In the genomic region with DNA sequence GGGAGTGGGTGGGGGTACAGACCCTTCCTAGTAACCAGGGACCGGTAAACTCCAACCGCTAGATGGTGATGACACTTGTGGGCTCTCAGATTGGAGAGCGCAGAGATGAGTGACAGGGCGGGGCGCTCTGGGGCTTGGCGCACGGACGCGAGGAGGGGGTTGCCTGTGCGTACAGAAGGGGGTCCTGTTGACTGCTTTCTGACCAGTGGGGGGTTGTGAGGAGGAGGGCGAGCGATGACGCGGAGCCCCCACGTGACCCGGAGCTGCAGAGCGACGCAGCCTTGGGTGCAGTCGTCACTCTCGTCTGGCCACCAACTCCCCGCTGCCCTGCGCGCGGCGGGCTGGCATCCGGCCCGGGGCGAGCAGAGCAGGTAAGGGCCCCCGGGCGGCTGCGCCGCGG, we compare ENCODE assay signal across 8 mouse cellular contexts. TPM values are rescaled to one million over a fixed set of nuclear protein-coding genes. Genes with fewer than 3 reads are reported as not detected.
DNase-seq lines count a peak whose midpoint lies in the region; ATAC-seq and TF ChIP-seq lines count a peak whose summit lies in the region.

Armcx4 (plus strand) TSS at position 253 of the 400 bp plus-strand sequence.

- H3K36me3 ChIP-seq in ES-Bruce4 (ENCODE audit: control insufficient read depth, insufficient read depth, low read length, poor library complexity, severe bottlenecking) (peaks cover 2% of the 10 kb centered on the region; the same call in 1 of the 2 replicates), myocyte (ENCODE audit: control insufficient read depth, insufficient read depth) (peaks cover 3% of the 10 kb centered on the region)
- peaks cover 30% of the 10 kb centered on the region for H3K36me3 ChIP-seq in forebrain, embryonic 13.5 days (ENCODE audit: poor library complexity, severe bottlenecking)
- H3K36me3 ChIP-seq in heart, embryonic 16.5 days (ENCODE audit: control insufficient read depth, insufficient read depth), result peaks cover 4% of the 10 kb centered on the region; the same call in 1 of the 2 replicates
- no peaks in the 10 kb centered on the region for H3K36me3 ChIP-seq in liver, adult 2 months (ENCODE audit: control insufficient read depth, insufficient read depth, low read length)
- H3K36me3 ChIP-seq in stomach, postnatal 0 days (ENCODE audit: control insufficient read depth, insufficient read depth, low read length), result no peaks in the 10 kb centered on the region

- TF ChIP-seq POLR2A in ES-Bruce4 (IDR thresholded peaks at IDR 0.05; ENCODE audit: insufficient read depth, low read length) (no peak), myocyte (IDR thresholded peaks at IDR 0.05; ENCODE audit: insufficient read length, low read depth) (peak; percentile 66)
- no peak for TF ChIP-seq POLR2A in liver, adult 2 months (IDR thresholded peaks at IDR 0.05; ENCODE audit: extremely low read depth, insufficient read depth, low read length)

- no peak for TF ChIP-seq CTCF in ES-Bruce4 (IDR thresholded peaks at IDR 0.05; ENCODE audit: low read depth, low read length)
- no peak for TF ChIP-seq CTCF in liver, adult 2 months (IDR thresholded peaks at IDR 0.05; ENCODE audit: low read depth, low read length)
- TF ChIP-seq CTCF in stomach, postnatal 0 days (IDR thresholded peaks at IDR 0.05; ENCODE audit: low read depth), result peak; percentile 37

- no peaks in the 10 kb centered on the region for H3K27me3 ChIP-seq in ES-Bruce4 (ENCODE audit: control insufficient read depth, insufficient read depth, low read length, poor library complexity, severe bottlenecking)
- no peaks in the 10 kb centered on the region for H3K27me3 ChIP-seq in forebrain, embryonic 13.5 days
- no peaks in the 10 kb centered on the region for H3K27me3 ChIP-seq in heart, embryonic 16.5 days (ENCODE audit: control insufficient read depth, insufficient read depth, low read length)
- no peaks in the 10 kb centered on the region for H3K27me3 ChIP-seq in liver, adult 2 months (ENCODE audit: control insufficient read depth, insufficient read depth, low read length)
- no peaks in the 10 kb centered on the region for H3K27me3 ChIP-seq in myocyte (ENCODE audit: control insufficient read depth, insufficient read depth, insufficient read length)
- H3K27me3 ChIP-seq in stomach, postnatal 0 days (ENCODE audit: control insufficient read depth, insufficient read depth, low read length), result no peaks in the 10 kb centered on the region

- no peaks in the 10 kb centered on the region for H3K4me1 ChIP-seq in ES-Bruce4 (ENCODE audit: control insufficient read depth, insufficient read depth, low read length)
- H3K4me1 ChIP-seq in brown adipose tissue, adult 24 weeks (ENCODE audit: control insufficient read depth, insufficient read depth, insufficient read length, low read length), result no peaks in the 10 kb centered on the region; the same call in 1 of the 2 replicates
- H3K4me1 ChIP-seq in forebrain, embryonic 13.5 days, result peaks cover 8% of the 10 kb centered on the region
- H3K4me1 ChIP-seq in heart, embryonic 16.5 days (ENCODE audit: control insufficient read depth, insufficient read depth, low read length), result peaks cover 2% of the 10 kb centered on the region; the same call in 1 of the 2 replicates
- no peaks in the 10 kb centered on the region for H3K4me1 ChIP-seq in liver, adult 2 months (ENCODE audit: control insufficient read depth, insufficient read depth, low read length)
- H3K4me1 ChIP-seq in stomach, postnatal 0 days (replicated peaks; ENCODE audit: control insufficient read depth, insufficient read depth), result no peaks in the 10 kb centered on the region

- H3K4me3 ChIP-seq in ES-Bruce4 (ENCODE audit: low read depth, low read length) (peak within 1 kb of the TSS; percentile 67), myocyte (peak within 1 kb of the TSS; percentile 36)
- peak within 1 kb of the TSS; percentile 78 for H3K4me3 ChIP-seq in brown adipose tissue, adult 24 weeks (ENCODE audit: insufficient read depth, low read depth, low read length)
- peak within 1 kb of the TSS; percentile 53 for H3K4me3 ChIP-seq in forebrain, embryonic 13.5 days
- H3K4me3 ChIP-seq in heart, embryonic 16.5 days (ENCODE audit: low read length), result peak within 1 kb of the TSS; percentile 64
- H3K4me3 ChIP-seq in liver, adult 2 months (ENCODE audit: insufficient read depth, low read depth, low read length), result peak within 1 kb of the TSS; percentile 70
- H3K4me3 ChIP-seq in stomach, postnatal 0 days (ENCODE audit: low read depth, low read length), result peak within 1 kb of the TSS; percentile 47

- no peaks in the 10 kb centered on the region for H3K79me2 ChIP-seq in liver, adult 2 months (ENCODE audit: control insufficient read depth, insufficient read depth, low read length)
- H3K79me2 ChIP-seq in myocyte (ENCODE audit: control insufficient read depth, insufficient read depth), result no peaks in the 10 kb centered on the region

- 9% methylated on average over 17 of the region's 33 CpGs for WGBS in forebrain, embryonic 13.5 days
- WGBS in heart, embryonic 16.5 days, result 18% methylated on average over 30 of the region's 33 CpGs
- under 1% methylated on average over 15 of the region's 33 CpGs for WGBS in liver, adult 2 months
- WGBS in stomach, postnatal 0 days, result 19% methylated on average over 10 of the region's 33 CpGs

- DNase-seq in kidney, postnatal 10 days, result peak; percentile 78
- DNase-seq in liver, adult 2 months (ENCODE audit: extremely low read depth, low read depth, low spot score), result no peak
- DNase-seq in stomach, postnatal 0 days (ENCODE audit: low spot score), result peak; percentile 53

- H3K9me3 ChIP-seq in ES-Bruce4 (replicated peaks; ENCODE audit: control insufficient read depth, insufficient read depth, low read length, poor library complexity, severe bottlenecking), result no peaks in the 10 kb centered on the region
- no peaks in the 10 kb centered on the region for H3K9me3 ChIP-seq in forebrain, embryonic 13.5 days (replicated peaks)
- H3K9me3 ChIP-seq in heart, embryonic 16.5 days (replicated peaks; ENCODE audit: control insufficient read depth, low read length), result no peaks in the 10 kb centered on the region
- H3K9me3 ChIP-seq in stomach, postnatal 0 days (ENCODE audit: control insufficient read depth, low read length), result no peaks in the 10 kb centered on the region

- no peak for TF ChIP-seq EP300 in ES-Bruce4 (IDR thresholded peaks at IDR 0.05; ENCODE audit: insufficient read depth, low read depth, low read length)
- no peak for TF ChIP-seq EP300 in stomach, postnatal 0 days (optimal IDR thresholded peaks at IDR 0.05)

- H3K9ac ChIP-seq in ES-Bruce4 (ENCODE audit: low read depth, poor library complexity, severe bottlenecking), result peak within 1 kb of the TSS; percentile 73
- H3K9ac ChIP-seq in forebrain, embryonic 13.5 days, result peak within 1 kb of the TSS; percentile 72
- H3K9ac ChIP-seq in heart, embryonic 16.5 days (ENCODE audit: low read length), result peak within 1 kb of the TSS; percentile 78
- H3K9ac ChIP-seq in liver, adult 2 months (ENCODE audit: low read depth, low read length), result peak within 1 kb of the TSS; percentile 42
- peak within 1 kb of the TSS; percentile 66 for H3K9ac ChIP-seq in stomach, postnatal 0 days (ENCODE audit: low read length)

- peak within 1 kb of the TSS; percentile 28 for H3ac ChIP-seq in myocyte (ENCODE audit: control insufficient read depth, insufficient read length)

- ATAC-seq in forebrain, embryonic 13.5 days, result peak; percentile 97
- ATAC-seq in heart, embryonic 16.5 days (replicated peaks; ENCODE audit: extremely low read depth, insufficient read depth, low FRiP score), result peak; percentile 95
- ATAC-seq in stomach, postnatal 0 days (ENCODE audit: low FRiP score, low TSS enrichment), result peak; percentile 86

- H3K4me2 ChIP-seq in forebrain, embryonic 13.5 days, result peak within 1 kb of the TSS; percentile 63
- H3K4me2 ChIP-seq in heart, embryonic 16.5 days (ENCODE audit: low read depth, low read length), result peak within 1 kb of the TSS; percentile 61
- H3K4me2 ChIP-seq in myocyte (ENCODE audit: low read depth), result peak within 1 kb of the TSS; percentile 64
- peak within 1 kb of the TSS; percentile 54 for H3K4me2 ChIP-seq in stomach, postnatal 0 days (replicated peaks; ENCODE audit: low read depth)

- H3K27ac ChIP-seq in ES-Bruce4 (ENCODE audit: insufficient read depth, low read length), result no peak within 1 kb of the TSS
- no peak within 1 kb of the TSS for H3K27ac ChIP-seq in brown adipose tissue, adult 24 weeks (replicated peaks; ENCODE audit: low read depth, low read length)
- H3K27ac ChIP-seq in forebrain, embryonic 13.5 days, result peak within 1 kb of the TSS; percentile 89
- H3K27ac ChIP-seq in heart, embryonic 16.5 days (ENCODE audit: low read length), result peak within 1 kb of the TSS; percentile 91
- no peak within 1 kb of the TSS for H3K27ac ChIP-seq in liver, adult 2 months (replicated peaks; ENCODE audit: insufficient read depth, low read depth, low read length)
- H3K27ac ChIP-seq in stomach, postnatal 0 days (replicated peaks), result peak within 1 kb of the TSS; percentile 79

TF ChIP-seq in myocyte, 11 proteins besides CTCF, POLR2A, EP300 and RAD21:
- peak; percentile 75 for TF ChIP-seq POLR2AphosphoS2 (IDR thresholded peaks at IDR 0.05; ENCODE audit: insufficient read length, low read depth)
- no peak for TF ChIP-seq TCF12 (IDR thresholded peaks at IDR 0.05; ENCODE audit: insufficient read depth, poor library complexity, severe bottlenecking)
- TF ChIP-seq MYOD1 (IDR thresholded peaks at IDR 0.05; ENCODE audit: control insufficient read depth in 1 of 3, insufficient read length in 2 of 3, low read depth in 2 of 3), result no peak
- TF ChIP-seq E2F4 (IDR thresholded peaks at IDR 0.05; ENCODE audit: insufficient read depth), result no peak
- no peak for TF ChIP-seq MAX (IDR thresholded peaks at IDR 0.05; ENCODE audit: low read depth)
- no peak for TF ChIP-seq USF1 (IDR thresholded peaks at IDR 0.05; ENCODE audit: low read depth)

RNA-seq across cellular contexts. Expression of gene Armcx4, which starts in this region (rescaled TPM):
- polyA plus RNA-seq in ES-Bruce4 (2011; ENCODE audit: insufficient read depth, insufficient read length, low read depth, missing spikeins) (9.8 and 11.1 TPM in 2 replicates), myocyte (2012; fragmentation: generic; extraction: Trizol) (4.0 TPM)
- polyA plus RNA-seq in brown adipose tissue, adult 24 weeks (2012; ENCODE audit: insufficient read depth, insufficient read length, missing spikeins), result 0.40 and 0.67 TPM in 2 replicates
- 8.8 and 9.6 TPM in 2 replicates for polyA plus RNA-seq in forebrain, embryonic 13.5 days (2015; fragmentation: Nextera tagmentation; extraction: Ambion mirVana)
- 3.1 and 3.8 TPM in 2 replicates for polyA plus RNA-seq in heart, embryonic 16.5 days (2015; fragmentation: Nextera tagmentation; extraction: Ambion mirVana)
- total RNA-seq in liver, adult 2 months (2014; rRNA removed), result 0.67 and 1.1 TPM in 2 replicates
- 0.15 and 0.17 TPM in 2 replicates for polyA plus RNA-seq in liver, adult 2 months (2012; rRNA removed)
- polyA plus RNA-seq in stomach, postnatal 0 days (2015; fragmentation: Nextera tagmentation; extraction: Ambion mirVana), result 1.3 and 1.4 TPM in 2 replicates

Comparison
In these comparisons a context has a peak if more than half of its experiments do, and no peak if none do; other contexts are left out.
1. H3K27ac ChIP-seq: peak in forebrain, embryonic 13.5 days (single experiment), heart, embryonic 16.5 days (single experiment) and stomach, postnatal 0 days (single experiment); none in ES-Bruce4 (single experiment), brown adipose tissue, adult 24 weeks (single experiment) and liver, adult 2 months (single experiment).
2. Peak in every context shown above with its lines, with median percentiles within 50 percentile points of each other: H3K4me3 ChIP-seq, H3K9ac ChIP-seq, ATAC-seq and H3K4me2 ChIP-seq.